Mouse (Mus musculus): ENCODE data around the gene Bcl2l11.

DNA sequence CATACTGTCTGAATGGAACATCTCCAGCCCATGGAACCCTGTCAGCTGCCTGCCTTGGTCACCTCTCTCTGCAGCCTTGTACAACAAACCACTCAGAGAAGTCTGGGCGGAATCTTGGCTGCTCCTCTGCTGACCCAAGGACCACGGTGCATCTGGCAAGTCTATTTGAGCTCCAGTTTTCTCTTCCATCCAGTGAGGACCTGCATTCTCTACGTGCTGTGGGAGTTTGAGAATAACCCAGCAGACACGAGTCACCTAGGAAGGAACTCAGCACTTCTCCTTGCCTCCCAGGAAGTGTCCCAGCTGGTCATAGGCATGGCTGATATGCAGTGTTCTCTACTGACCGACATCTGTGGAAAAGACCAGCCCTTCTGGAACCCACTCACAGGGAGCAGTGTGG, 8.6 kb downstream of the Bcl2l11 start:
- TF ChIP-seq CTCF (IDR thresholded peaks at IDR 0.05; ENCODE audit: borderline replicate concordance, insufficient read depth, low read length): no peak
- no peak for TF ChIP-seq POLR2A (IDR thresholded peaks at IDR 0.05; ENCODE audit: low read depth, low read length)

All from embryonic fibroblast, embryonic 13.5 days (primary cell).